Mouse (Mus musculus) midbrain, postnatal 0 days (tissue): ENCODE results near the gene Nlrc5. TPM values are rescaled to one million over a fixed set of nuclear protein-coding genes. Genes with fewer than 3 reads are reported as not detected.
"Not testable (repeated sequence)": the region's sequence is repeated elsewhere in the genome, so short reads cannot be mapped to it uniquely, and the experiment has no call there.

Experiments
- ATAC-seq: fragments of 200-750 bp; cut with Nextera tagmentation; 2 replicates; pipeline ENCODE4 v1.8.0; 2017; ENCODE audit warnings: moderate number of reproducible peaks, mild to moderate bottlenecking, moderate TSS enrichment, moderate library complexity; ENCODE audit not compliant: low FRiP score
- DNase-seq: peaks from one replicate; pipeline ENCODE4 v3.0.0-alpha.2; 2015; ENCODE audit warnings: low spot score
- H3K27ac ChIP-seq: fragments of 300-500 bp; sonication (generic); 2 replicates; pipeline ENCODE4 v1.5.1; 2014; ENCODE audit warnings: low read depth, mild to moderate bottlenecking, low read length, mixed read lengths
- H3K27me3 ChIP-seq: fragments of 300-500 bp; sonication (generic); 2 replicates; pipeline ENCODE4 v1.6.1; 2014; ENCODE audit warnings: low read length, control low read depth, mixed read lengths; ENCODE audit not compliant: insufficient read depth
- H3K36me3 ChIP-seq: fragments of 300-500 bp; sonication (generic); 2 replicates; pipeline ENCODE4 v1.6.1; 2014; ENCODE audit warnings: low read length, control low read depth, mixed read lengths; ENCODE audit not compliant: insufficient read depth
- H3K4me1 ChIP-seq: fragments of 300-500 bp; sonication (generic); 2 replicates; pipeline ENCODE4 v1.6.1; 2014; ENCODE audit warnings: mild to moderate bottlenecking, control low read depth, antibody characterized with exemption, low read length, mixed read lengths; ENCODE audit not compliant: insufficient read depth
- H3K4me2 ChIP-seq: fragments of 300-500 bp; sonication (generic); 2 replicates; pipeline ENCODE4 v1.6.1; 2014; ENCODE audit warnings: low read depth, mild to moderate bottlenecking, low read length, mixed read lengths; ENCODE audit not compliant: poor library complexity, severe bottlenecking
- H3K4me3 ChIP-seq: fragments of 300-500 bp; sonication (generic); 2 replicates; pipeline ENCODE4 v1.5.1; 2014; ENCODE audit warnings: low read depth, mild to moderate bottlenecking, low read length, moderate library complexity
- H3K9ac ChIP-seq: fragments of 300-500 bp; sonication (generic); replicated peaks from 2 replicates; pipeline ENCODE4 v1.6.1; 2014; ENCODE audit warnings: mild to moderate bottlenecking, low read length, moderate library complexity, mixed read lengths; ENCODE audit not compliant: poor library complexity, severe bottlenecking
- H3K9me3 ChIP-seq: fragments of 300-500 bp; sonication (generic); 2 replicates; pipeline ENCODE4 v1.6.1; 2016; ENCODE audit warnings: low read length, control low read depth
- CTCF ChIP-seq: IDR thresholded peaks from 2 replicates; pipeline ENCODE4 v1.5.1; 2016; ENCODE audit warnings: antibody characterized with exemption, mild to moderate bottlenecking
- WGBS: fragments of 180-500 bp; shearing (Covaris S2); extraction: QIAGEN DNeasy Blood & Tissue Kit; methylation state at CpG from one replicate; pipeline ENCODE4 v1.1.7; 2014; 5-methylcytosine and 5-hydroxymethylcytosine counted together
- polyA plus RNA-seq: library from polyadenylated mRNA; unstranded; fragments of >200 nt; fragmentation: Nextera tagmentation; extraction: Ambion mirVana; gene quantifications from 2 replicates; pipeline ENCODE4 v1.2.1, GENCODE M21; 2015
- total RNA-seq: library from RNA; depleted of rRNA; stranded (reverse); fragments of >200 nt; gene quantifications from 2 replicates; pipeline ENCODE4 v1.2.3, GENCODE M21; 2014

Nlrc5 gene
- total and polyA plus RNA-seq, 2 experiments from 2014 or later, result 0.22 to 0.63 TPM

DNA sequence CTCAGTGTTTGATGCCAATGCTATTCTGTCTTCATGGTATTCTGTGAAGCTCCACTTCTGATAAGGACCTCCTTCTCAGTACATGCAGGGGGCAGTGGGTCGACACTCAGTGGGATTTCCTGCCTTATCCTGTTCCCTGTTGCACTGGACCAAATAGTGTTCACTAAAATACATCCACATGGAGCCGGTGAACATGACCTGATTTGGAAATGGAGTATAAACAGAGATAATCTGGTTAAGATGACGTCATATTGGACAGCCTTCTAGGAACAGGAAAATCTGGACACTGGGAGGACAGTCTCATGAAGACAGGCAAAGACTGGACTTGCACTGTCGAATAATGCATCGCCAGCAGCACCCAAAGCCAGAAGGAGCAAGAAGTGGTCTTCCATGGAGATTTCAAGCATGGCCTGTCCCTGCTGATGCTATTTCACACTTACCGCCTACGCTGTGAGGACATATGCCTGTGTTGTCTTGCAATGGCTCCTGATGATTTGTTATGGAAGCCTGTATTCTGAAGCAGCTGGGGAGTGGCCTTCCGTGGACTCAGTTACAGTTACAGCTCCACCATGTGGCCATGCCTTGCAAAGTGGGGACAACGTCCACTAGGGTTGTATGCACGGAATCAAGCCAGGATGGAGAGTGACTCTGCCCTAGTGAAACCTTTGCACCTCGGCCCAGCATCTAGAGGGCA lies 37.0 kb upstream of the Nlrc5 start:
- Histone ChIP-seq H3K9ac (no peak overlapping the region), H3K4me2 (no peak overlapping the region), H3K36me3 (peaks cover 40% of the 10 kb centered on the region), H3K4me1 (no peaks in the 10 kb centered on the region), H3K27ac (no peak overlapping the region), H3K9me3 (no peaks in the 10 kb centered on the region), H3K4me3 (no peak overlapping the region), H3K27me3 (no peaks in the 10 kb centered on the region)
- DNase-seq (peak; percentile 72), ATAC-seq (0 out of 2 replicates have a peak, but pooled peaks have one; percentile 23)
- TF ChIP-seq CTCF, result peak; percentile 77
- 68% methylated on average over 11 of the region's 11 CpGs for WGBS

DNA sequence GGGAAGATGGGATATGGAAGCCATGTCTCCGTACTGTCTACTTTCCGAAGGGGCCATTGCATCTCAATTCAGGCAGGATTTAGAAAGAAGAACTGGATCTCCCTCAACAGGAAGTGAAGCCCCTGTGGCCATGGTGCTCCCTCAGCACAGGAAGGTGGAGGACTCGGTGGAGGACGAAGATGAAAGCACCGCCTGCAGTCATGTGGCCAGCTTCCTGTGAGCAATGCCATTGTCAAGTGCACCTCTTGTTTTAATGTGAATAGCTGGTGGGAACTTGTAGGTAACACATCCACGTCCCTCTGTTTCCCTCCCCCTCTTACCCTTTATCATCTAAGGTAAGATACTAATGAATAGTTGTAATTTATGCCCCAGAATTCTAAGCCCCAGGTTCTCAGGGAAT lies 35.6 kb upstream of the Nlrc5 start:
- H3K4me2 ChIP-seq, result no peak overlapping the region
- H3K4me3 ChIP-seq, result no peak overlapping the region
- no peak overlapping the region for H3K27ac ChIP-seq
- no peak for TF ChIP-seq CTCF
- no peaks in the 10 kb centered on the region for H3K9me3 ChIP-seq
- ATAC-seq, result no peak
- no peak overlapping the region for H3K9ac ChIP-seq
- H3K27me3 ChIP-seq, result no peaks in the 10 kb centered on the region
- peaks cover 28% of the 10 kb centered on the region for H3K36me3 ChIP-seq
- H3K4me1 ChIP-seq, result no peaks in the 10 kb centered on the region
- no peak for DNase-seq
- 83% methylated on average over 6 of the region's 6 CpGs for WGBS

DNA sequence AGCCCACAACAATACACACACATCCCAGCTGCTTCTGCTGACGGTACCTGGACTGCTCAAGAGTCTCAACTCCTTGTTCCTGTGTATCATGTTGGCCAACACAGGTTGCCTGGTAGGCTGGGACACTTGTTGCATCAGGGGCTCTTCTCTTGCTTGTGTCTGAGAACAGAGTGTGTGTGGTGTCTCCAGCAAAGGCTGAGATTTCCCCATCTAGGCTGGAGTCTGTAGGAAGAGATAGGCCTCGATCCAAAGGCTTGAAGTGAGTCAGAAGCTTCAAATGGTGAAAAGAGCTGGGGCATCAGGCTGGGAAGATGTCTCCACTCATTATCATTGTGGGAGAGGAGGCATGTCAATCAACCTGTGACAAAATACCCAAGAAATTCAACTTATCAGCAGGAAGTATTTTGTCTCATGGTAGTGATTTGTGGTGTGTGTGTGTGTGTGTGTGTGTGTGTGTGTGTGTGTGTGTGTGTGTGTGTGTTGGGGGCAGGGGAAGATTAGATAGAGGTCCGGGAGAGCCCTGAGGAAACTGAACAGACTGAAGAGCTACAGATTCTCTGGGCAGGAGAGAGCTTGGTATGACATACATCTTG lies 34.7 kb upstream of the Nlrc5 start:
- 87% methylated on average over 3 of the region's 3 CpGs for WGBS
- Histone ChIP-seq H3K9me3 (no peaks in the 10 kb centered on the region), H3K27me3 (no peaks in the 10 kb centered on the region), H3K4me2 (no peak overlapping the region), H3K27ac (no peak overlapping the region), H3K9ac (no peak overlapping the region), H3K4me1 (no peaks in the 10 kb centered on the region), H3K4me3 (no peak overlapping the region), H3K36me3 (peaks cover 19% of the 10 kb centered on the region; the same call in 1 of the 2 replicates)
- no peak for TF ChIP-seq CTCF
- DNase-seq, result no peak
- no peak for ATAC-seq

DNA sequence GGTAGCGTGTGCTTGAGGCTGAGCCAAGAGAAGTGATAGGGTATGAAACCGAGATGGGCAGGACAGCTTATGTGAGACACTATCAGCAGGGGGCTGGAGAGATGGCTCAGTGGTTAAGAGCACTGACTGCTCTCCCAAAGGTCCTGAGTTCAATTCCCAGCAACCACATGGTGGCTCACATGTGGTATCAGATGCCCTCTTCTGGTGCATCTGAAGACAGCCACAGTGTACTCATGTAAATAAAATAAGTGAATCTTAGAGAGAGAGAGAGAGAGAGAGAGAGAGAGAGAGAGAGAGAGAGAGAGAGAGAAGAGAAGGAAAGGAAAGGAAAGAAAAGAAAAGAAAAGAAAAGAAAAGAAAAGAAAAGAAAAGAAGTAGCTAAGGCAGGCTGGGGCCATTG lies 34.2 kb upstream of the Nlrc5 start:
- H3K4me1 ChIP-seq, H3K27me3 ChIP-seq, H3K27ac ChIP-seq, H3K4me2 ChIP-seq, H3K4me3 ChIP-seq, ATAC-seq, H3K9me3 ChIP-seq, DNase-seq, H3K9ac ChIP-seq: not testable (repeated sequence)
- peak; percentile 27; the same call in 1 of the 2 replicates for TF ChIP-seq CTCF
- WGBS, result 81% methylated on average over 2 of the region's 2 CpGs
- H3K36me3 ChIP-seq, result peaks cover 14% of the 10 kb centered on the region; the same call in 1 of the 2 replicates

DNA sequence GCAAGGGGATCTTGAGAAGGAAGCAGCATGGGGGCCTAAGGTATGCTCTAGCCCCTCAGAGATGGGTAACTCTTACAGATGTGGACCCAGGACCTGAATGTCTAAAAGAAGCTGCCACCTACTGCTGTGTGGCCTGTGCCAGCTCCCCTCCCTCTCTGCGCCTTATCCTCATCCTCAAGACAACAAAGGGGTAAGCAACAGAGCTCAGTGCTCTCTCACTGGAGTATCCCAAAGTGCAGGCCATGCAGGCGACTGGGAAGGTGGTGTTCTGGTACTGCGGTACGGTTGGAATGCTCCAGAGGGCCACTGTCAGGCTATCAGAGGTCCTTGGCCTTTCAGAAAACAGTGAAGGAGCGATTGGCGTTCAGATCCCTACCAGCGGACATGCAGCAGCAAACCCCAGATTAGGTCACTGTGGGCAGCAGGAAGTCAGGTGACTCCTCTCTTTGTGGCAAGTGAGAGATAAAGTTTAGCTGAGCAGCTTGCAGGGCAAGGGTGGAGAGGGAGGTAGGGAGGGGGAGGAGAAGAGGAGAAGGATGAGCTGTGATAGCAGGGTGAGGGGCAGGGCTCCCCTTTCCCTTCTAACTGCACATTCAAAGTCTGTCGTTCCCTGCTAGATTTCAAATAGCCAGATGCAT lies 25.6 kb upstream of the Nlrc5 start:
- TF ChIP-seq CTCF, result no peak
- ATAC-seq (no peak), DNase-seq (no peak)
- 67% methylated on average over 8 of the region's 8 CpGs for WGBS
- no peak overlapping the region for H3K9ac ChIP-seq
- H3K4me3 ChIP-seq, result no peak overlapping the region
- H3K36me3 ChIP-seq, result no peaks in the 10 kb centered on the region
- H3K27ac ChIP-seq, result no peak overlapping the region
- H3K27me3 ChIP-seq, result no peaks in the 10 kb centered on the region
- no peak overlapping the region for H3K4me2 ChIP-seq
- no peaks in the 10 kb centered on the region for H3K4me1 ChIP-seq
- no peaks in the 10 kb centered on the region for H3K9me3 ChIP-seq

DNA sequence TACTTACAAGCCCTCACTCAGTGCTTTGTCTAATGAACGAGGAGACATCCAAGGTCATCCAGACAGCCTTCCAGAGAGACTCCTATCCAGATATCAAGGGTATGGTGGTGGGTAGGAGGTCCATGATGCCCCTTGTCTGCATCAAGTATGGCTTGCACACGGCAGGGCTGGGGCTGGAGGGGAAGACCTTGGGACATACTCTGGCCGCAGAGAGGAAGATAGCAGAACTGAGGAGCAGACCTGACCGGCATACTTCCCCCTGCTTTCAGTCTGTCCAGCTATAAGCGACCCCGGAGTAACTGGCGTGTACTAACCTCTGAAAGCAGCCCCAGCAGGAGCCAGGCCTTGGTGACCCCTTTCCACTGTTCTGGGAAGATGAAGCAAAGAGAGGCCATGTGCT lies 24.6 kb upstream of the Nlrc5 start:
- Histone ChIP-seq H3K4me2 (no peak overlapping the region), H3K27ac (no peak overlapping the region), H3K9ac (no peak overlapping the region), H3K9me3 (no peaks in the 10 kb centered on the region), H3K27me3 (no peaks in the 10 kb centered on the region), H3K4me1 (no peaks in the 10 kb centered on the region), H3K36me3 (no peaks in the 10 kb centered on the region), H3K4me3 (no peak overlapping the region)
- ATAC-seq, result no peak
- TF ChIP-seq CTCF, result no peak
- 84% methylated on average over 7 of the region's 7 CpGs for WGBS
- no peak for DNase-seq
